Mouse (Mus musculus) bone marrow macrophage, adult 2 months (primary cell): ENCODE results near the gene Schip1. TPM values are rescaled to one million over a fixed set of nuclear protein-coding genes. Genes with fewer than 3 reads are reported as not detected.

Experiments used
- H3K27ac ChIP-seq: 2 replicates; pipeline ENCODE4 v1.5.1; 2012; ENCODE audit warnings: low read depth, low read length; ENCODE audit not compliant: insufficient read depth
- H3K4me1 ChIP-seq: 2 replicates; pipeline ENCODE4 v1.6.1; 2012; ENCODE audit warnings: low read length; ENCODE audit not compliant: control insufficient read depth, insufficient read depth
- H3K4me3 ChIP-seq: 2 replicates; pipeline ENCODE4 v1.5.1; 2012; ENCODE audit warnings: mild to moderate bottlenecking, low read length, moderate library complexity; ENCODE audit not compliant: insufficient read depth
- CTCF ChIP-seq: IDR thresholded peaks from 2 replicates; pipeline ENCODE4 v1.5.1; 2012; ENCODE audit warnings: low read depth, mild to moderate bottlenecking, low read length, moderate library complexity
- POLR2A ChIP-seq: IDR thresholded peaks from 2 replicates; pipeline ENCODE4 v1.6.1; 2012; ENCODE audit warnings: mild to moderate bottlenecking, low read depth, low read length, borderline replicate concordance
- polyA plus RNA-seq: library from polyadenylated mRNA; stranded (reverse); fragments of >200 nt; gene quantifications from 2 replicates; pipeline ENCODE4 v1.2.4, GENCODE M21; 2012; ENCODE audit not compliant: missing spikeins, insufficient read depth, insufficient read length

The Schip1 gene
- polyA plus RNA-seq, 1 experiment: not detected

DNA sequence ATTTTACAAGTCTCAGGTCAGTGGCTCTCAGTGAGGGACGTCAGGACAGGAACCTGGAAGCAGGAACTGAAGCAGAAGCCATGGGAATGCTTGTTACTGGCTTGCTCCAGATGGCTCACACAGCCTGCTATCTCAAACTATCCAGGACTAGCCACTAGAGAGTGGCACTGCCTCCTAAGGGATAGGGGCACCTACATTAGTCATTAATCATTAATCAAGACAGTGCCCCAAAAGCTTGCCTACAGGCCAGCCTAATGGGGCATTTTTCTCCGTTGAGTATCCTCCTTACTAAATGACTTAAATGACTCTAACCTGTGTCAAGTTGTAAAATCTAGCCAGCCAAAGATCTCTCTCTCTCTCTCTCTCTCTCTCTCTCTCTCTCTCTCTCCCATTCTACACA, 314.2 kb downstream of the Schip1 start:
- Histone ChIP-seq H3K27ac (no peak overlapping the region), H3K4me1 (no peaks in the 10 kb centered on the region), H3K4me3 (no peak overlapping the region)
- TF ChIP-seq CTCF (no peak), POLR2A (no peak)

DNA sequence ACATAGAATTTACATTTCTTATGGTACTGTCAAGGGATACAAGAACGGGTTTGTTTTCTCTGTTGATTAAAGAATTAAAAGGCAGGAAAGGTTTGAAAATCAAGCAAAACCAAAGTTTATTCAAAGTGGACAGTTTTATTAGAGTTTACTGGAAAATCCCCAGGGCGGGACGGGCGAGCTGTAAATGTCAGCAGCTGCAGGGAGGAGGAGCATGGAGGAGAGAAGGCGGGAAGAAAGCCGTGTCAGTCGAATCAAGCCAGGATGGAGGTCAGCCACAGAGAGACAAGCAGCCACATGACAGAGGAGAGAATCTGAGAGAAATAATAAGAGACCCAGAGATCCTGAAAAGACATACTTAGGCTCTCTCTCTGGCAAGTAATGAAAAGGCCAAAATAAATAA, 314.6 kb downstream of the Schip1 start:
- no peaks in the 10 kb centered on the region for H3K4me1 ChIP-seq
- H3K4me3 ChIP-seq: no peak overlapping the region
- H3K27ac ChIP-seq: no peak overlapping the region
- no peak for TF ChIP-seq CTCF
- no peak for TF ChIP-seq POLR2A

DNA sequence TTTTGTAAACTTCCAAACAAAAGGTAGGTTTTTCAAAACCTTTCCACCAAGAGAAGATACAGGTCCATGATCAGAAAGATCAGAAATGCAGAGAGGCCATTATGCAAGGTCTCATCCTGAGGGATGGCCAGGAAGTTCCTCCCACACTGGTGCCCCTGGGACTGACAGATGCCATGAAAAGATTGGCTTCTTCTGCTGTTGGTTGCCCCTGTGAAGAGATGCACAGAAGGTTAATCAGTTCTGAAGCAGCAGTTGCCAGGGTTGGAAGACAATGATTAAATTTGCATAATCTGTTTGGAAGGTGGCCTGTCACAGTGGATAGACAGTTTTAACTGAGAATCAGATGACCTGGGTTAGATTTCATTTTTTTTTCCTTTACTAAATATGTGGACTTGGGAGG, 319.1 kb downstream of the Schip1 start:
- TF ChIP-seq CTCF (no peak), POLR2A (no peak)
- Histone ChIP-seq H3K27ac (no peak overlapping the region), H3K4me3 (no peak overlapping the region), H3K4me1 (no peaks in the 10 kb centered on the region)

DNA sequence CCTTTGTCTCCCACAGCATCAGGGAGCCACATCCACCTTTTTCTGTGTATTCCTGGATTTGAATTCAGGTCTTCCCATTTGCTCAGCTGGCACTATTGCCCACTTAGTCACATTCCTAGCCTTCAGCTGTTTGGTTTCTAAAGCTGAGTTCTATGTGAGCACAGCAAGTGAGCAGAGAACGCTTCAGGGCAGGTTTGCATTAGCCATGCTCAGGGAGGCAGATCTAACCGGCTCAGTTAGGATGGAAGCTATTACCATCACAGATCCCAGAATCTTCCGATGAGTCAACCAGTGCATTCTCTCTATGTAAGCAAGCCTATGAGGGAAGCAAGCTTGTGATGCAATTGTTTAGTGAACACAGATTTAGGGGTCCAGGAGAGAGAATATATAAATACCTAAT, 320.9 kb downstream of the Schip1 start:
- H3K27ac ChIP-seq: no peak overlapping the region
- TF ChIP-seq CTCF (no peak), POLR2A (no peak)
- H3K4me3 ChIP-seq: no peak overlapping the region
- no peaks in the 10 kb centered on the region for H3K4me1 ChIP-seq

DNA sequence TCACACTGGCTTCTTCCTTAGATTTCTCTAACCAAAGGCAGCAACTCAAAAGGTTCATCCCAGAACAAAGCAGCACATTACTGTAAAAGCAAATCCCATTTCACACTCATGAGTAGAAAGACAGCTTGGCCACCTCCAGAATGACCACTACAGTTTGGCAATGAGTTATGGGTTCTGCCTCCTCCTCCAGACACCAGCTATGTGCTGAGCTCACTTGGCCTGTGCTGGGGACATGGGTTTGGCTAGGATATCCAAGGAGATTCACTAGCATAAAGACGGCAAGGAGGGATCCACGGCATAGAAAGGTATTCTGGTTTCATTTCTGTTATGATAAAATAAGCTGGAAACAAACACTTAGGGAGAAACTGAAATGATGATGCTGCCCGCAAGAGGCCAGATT, 323.4 kb downstream of the Schip1 start:
- TF ChIP-seq POLR2A (no peak), CTCF (no peak)
- no peaks in the 10 kb centered on the region for H3K4me1 ChIP-seq
- no peak overlapping the region for H3K27ac ChIP-seq
- H3K4me3 ChIP-seq: no peak overlapping the region

DNA sequence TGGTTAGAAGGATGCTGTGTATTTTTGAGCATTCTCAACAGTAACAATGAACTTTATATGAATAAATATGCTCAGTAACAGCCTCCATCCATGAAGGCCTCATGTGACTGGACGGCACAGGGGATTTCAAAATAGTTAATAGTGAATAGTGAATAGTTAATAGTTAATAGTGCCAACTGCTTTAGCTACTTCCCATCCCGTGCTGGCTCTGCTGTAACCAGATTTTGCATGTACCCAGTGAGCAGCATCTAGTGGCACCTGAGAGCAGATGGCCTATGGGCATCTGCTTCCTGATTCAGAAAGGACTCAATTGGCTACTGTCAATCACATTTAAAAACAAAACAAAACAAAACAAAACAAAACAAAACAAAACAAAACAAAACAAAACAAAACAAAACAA, 329.0 kb downstream of the Schip1 start:
- H3K27ac ChIP-seq: no peak overlapping the region
- H3K4me1 ChIP-seq: no peaks in the 10 kb centered on the region
- TF ChIP-seq CTCF (no peak), POLR2A (no peak)
- H3K4me3 ChIP-seq: no peak overlapping the region

DNA sequence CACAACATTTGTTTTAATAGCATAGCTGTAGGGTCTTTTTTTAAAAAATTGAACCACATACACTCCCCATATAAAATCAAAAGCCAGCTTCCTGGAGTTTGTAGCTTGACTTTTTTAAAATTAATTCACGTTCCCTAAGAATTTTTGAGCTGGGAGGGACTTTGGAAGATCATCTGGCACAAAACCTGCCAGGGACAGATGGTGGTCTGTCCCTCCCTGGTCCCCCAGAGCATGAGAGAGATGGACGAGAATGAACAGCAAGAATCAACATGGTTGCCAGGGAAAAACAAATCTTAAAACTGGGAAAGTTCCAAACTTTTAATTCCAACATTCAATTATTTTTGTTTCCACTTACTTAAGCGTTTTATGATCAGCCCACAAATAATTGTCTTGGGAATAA, 334.1 kb downstream of the Schip1 start:
- no peak for TF ChIP-seq CTCF
- TF ChIP-seq POLR2A: no peak
- Histone ChIP-seq H3K27ac (no peak overlapping the region), H3K4me3 (no peak overlapping the region), H3K4me1 (no peaks in the 10 kb centered on the region)

DNA sequence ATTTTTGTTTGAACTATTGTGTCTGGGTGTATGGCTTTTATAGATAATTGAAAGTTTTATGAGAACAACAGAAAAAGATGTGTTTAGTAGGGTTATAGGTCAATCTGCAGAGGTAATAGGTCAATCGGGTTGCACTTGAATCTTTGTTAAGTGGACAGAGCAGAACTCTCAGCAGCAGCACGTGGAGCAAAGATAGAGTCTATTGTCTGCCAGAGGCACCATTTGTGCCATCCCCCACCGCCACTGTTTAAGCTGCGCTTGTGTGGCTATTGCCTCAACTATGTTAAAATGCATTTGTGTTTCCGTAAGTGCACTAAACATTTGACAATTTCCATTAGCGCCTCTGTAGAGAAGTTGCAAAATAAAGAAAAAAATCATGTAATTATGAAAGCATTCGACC, 335.5 kb downstream of the Schip1 start:
- H3K27ac ChIP-seq: no peak overlapping the region
- H3K4me3 ChIP-seq: no peak overlapping the region
- TF ChIP-seq POLR2A (no peak), CTCF (no peak)
- H3K4me1 ChIP-seq: no peaks in the 10 kb centered on the region

DNA sequence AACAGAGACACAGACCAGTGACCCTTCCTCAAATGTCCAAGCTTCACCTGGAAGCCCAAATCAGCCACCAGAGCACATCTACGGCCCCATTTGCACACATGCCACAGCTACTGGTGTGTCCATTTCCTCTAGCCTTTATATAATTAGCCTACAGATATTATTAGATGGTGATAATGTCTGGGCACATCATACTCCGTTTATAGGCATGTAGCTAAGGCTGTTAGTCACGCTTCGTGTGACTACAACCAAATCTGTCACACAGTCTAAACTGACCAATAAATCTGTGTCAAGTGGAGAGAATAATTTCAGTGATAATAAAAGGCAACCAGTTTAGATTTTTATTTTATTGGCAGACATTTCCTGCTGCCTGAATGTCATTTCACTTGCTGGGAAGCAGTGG, 338.7 kb downstream of the Schip1 start:
- no peak for TF ChIP-seq CTCF
- H3K4me3 ChIP-seq: no peak overlapping the region
- no peaks in the 10 kb centered on the region for H3K4me1 ChIP-seq
- H3K27ac ChIP-seq: no peak overlapping the region

DNA sequence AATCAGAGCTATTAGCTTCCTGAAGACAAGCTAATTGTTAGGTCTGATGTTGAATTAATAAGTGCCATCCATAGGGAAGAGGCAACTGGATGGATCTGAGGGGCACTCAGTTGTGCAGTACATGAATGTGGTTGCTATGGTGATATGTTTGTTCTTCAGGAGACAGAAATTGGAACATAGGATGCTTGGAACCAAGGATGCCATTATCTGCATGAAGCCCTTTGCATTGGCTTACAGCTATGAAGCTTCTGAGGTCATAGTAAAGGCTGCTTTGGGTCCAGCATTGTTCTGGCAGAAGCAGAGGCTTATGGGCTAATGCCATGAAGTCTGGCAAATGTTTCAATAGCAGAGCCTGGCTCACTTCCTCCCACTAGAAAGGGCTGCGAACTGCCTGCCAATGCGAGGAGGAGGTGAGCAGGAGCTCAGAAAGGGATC, 339.2 kb downstream of the Schip1 start:
- H3K4me3 ChIP-seq: no peak overlapping the region
- TF ChIP-seq CTCF (no peak), POLR2A (no peak)
- H3K27ac ChIP-seq: no peak overlapping the region
- no peaks in the 10 kb centered on the region for H3K4me1 ChIP-seq

DNA sequence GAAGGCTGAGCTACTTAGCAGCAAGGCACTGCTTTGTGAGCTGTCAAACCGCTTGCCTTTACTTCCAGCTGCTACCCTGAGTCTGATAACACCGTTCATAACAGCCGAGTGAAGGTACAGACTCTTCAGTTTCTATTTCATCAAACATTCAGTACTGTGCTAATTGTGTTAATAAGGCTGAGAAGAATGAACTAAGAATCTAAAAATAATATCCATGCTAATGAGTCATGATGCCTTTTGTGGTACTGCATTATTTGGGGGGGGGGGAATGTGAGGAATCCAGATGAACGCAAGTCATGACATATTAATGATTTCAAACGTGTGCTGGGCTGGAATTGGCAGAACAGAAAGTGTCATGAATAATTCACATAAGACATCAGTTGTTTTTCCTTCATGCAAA, 341.1 kb downstream of the Schip1 start:
- TF ChIP-seq POLR2A: no peak
- TF ChIP-seq CTCF: no peak
- no peak overlapping the region for H3K27ac ChIP-seq

DNA sequence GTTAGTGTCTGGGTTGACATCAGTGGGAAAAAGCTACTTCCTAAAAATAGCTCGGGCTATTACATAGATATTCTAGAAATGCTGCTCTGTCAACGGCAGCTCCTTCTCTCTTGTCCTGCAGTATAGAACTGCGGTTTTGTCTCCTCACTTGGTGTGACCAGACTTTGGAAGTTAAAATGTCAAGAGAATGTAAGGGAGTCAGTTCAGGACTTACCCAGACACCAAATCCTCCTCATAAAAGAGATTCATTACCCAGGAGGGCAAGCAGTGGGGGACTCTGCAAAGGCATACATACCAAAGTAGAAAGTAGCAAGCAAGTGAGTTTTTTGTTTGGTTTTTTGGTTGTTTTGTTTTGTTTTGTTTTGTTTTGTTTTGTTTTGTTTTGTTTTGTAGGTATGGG, 347.7 kb downstream of the Schip1 start:
- Histone ChIP-seq H3K4me1 (no peaks in the 10 kb centered on the region), H3K4me3 (no peak overlapping the region), H3K27ac (no peak overlapping the region)
- TF ChIP-seq POLR2A (no peak), CTCF (no peak)

More for the DNA sequence above, 341.1 kb downstream of the Schip1 start:
- H3K4me1 ChIP-seq: no peaks in the 10 kb centered on the region
- H3K4me3 ChIP-seq: no peak overlapping the region
